Mouse (Mus musculus) neutrophil, adult 5-6 weeks (primary cell): ENCODE data around the gene Ppm1b. TPM values are rescaled to one million over a fixed set of nuclear protein-coding genes. Genes with fewer than 3 reads are reported as not detected.
A peak's percentile ranks its signal among the peaks of the same experiment; 100 is the strongest.

ENCODE experiments used
- ATAC-seq: fragments of 151-379, 151-347 bp; 2 replicates; pipeline ENCODE4 v1.8.0; 2017; ENCODE audit warnings: mild to moderate bottlenecking, moderate TSS enrichment; ENCODE audit not compliant: insufficient number of reproducible peaks, poor library complexity, low FRiP score, severe bottlenecking; ENCODE audit errors: extremely low read depth
- total RNA-seq: library from RNA; stranded (forward); fragments of 200-1000 nt; gene quantifications from 2 replicates; pipeline ENCODE4 v1.2.3, GENCODE M21; 2017

Ppm1b gene
- total RNA-seq, 1 experiment from 2014 or later, result 78.3 TPM

- ATAC-seq, result no peak
Measured at GRCm38 (mm10) chr17:85014632-85015031, 58.1 kb downstream of the Ppm1b start.

- ATAC-seq, result no peak
Measured at GRCm38 (mm10) chr17:85018344-85018743, 61.8 kb downstream of the Ppm1b start.

- peak; percentile 48; the same call in 1 of the 2 replicates for ATAC-seq
Measured at GRCm38 (mm10) chr17:85018794-85019193, 62.3 kb downstream of the Ppm1b start.

- ATAC-seq, result no peak
Measured at GRCm38 (mm10) chr17:85020343-85020742, 63.8 kb downstream of the Ppm1b start.

- ATAC-seq, result peak; percentile 64; the same call in 1 of the 2 replicates
Measured at GRCm38 (mm10) chr17:85023247-85024167, 67.0 kb downstream of the Ppm1b start.

GRCm38 (mm10) chr17:85024237-85024636, 67.7 kb downstream of the Ppm1b start:
- ATAC-seq, result no peak

- no peak for ATAC-seq
Measured at GRCm38 (mm10) chr17:85025151-85025550, 68.6 kb downstream of the Ppm1b start.

- ATAC-seq, result no peak
Measured at GRCm38 (mm10) chr17:85026436-85026835, 69.9 kb downstream of the Ppm1b start.

- no peak for ATAC-seq
Measured at GRCm38 (mm10) chr17:85027247-85027646, 70.7 kb downstream of the Ppm1b start.

GRCm38 (mm10) chr17:85028093-85028739, 71.7 kb downstream of the Ppm1b start, which contains the start of gene Slc3a1:
Gene Slc3a1, plus strand, starts transcription at chr17:85028376.
- ATAC-seq, result no peak

- ATAC-seq, result no peak
Measured at GRCm38 (mm10) chr17:85028797-85029196, 72.3 kb downstream of the Ppm1b start.

GRCm38 (mm10) chr17:85030651-85031050, 74.1 kb downstream of the Ppm1b start:
- ATAC-seq, result no peak

- ATAC-seq, result no peak
Measured at GRCm38 (mm10) chr17:85033087-85033486, 76.5 kb downstream of the Ppm1b start.

GRCm38 (mm10) chr17:85034068-85034467, 77.5 kb downstream of the Ppm1b start:
- ATAC-seq, result no peak

- ATAC-seq, result no peak
Measured at GRCm38 (mm10) chr17:85037855-85038254, 81.3 kb downstream of the Ppm1b start.

- ATAC-seq, result no peak
Measured at GRCm38 (mm10) chr17:85038311-85038710, 81.8 kb downstream of the Ppm1b start.

- no peak for ATAC-seq
Measured at GRCm38 (mm10) chr17:85038761-85039160, 82.2 kb downstream of the Ppm1b start.

- no peak for ATAC-seq
Measured at GRCm38 (mm10) chr17:85040913-85041312, 84.4 kb downstream of the Ppm1b start.

GRCm38 (mm10) chr17:85042419-85042818, 85.9 kb downstream of the Ppm1b start:
- ATAC-seq, result no peak

GRCm38 (mm10) chr17:85043404-85043816, 86.9 kb downstream of the Ppm1b start:
- ATAC-seq, result no peak
